Mouse (Mus musculus): ENCODE results near the gene Tmc2.

The Tmc2 gene

DNA sequence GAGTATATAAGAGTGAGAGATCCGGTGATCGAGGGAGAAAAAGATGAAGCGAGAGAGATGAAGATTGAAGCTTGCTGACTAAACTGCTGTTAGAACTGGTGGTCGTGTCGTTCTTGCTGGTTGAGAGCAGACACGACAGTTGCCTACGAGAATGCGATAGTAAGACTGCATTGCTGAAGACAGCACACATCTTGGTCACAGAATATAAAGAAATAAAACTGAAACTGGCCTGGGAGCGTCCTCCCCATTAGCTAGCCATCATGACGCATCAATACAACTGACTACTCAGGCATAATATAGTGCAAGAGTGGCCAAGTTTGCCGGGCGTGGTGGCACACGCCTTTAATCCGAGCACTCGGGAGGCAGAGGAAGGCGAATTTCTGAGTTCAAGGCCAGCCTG is at the start of gene Tmc2:
Gene Tmc2 (plus strand): TSS at position 301 of the 400 bp plus-strand sequence.
- no peak for DNase-seq (ENCODE audit: extremely low spot score)

DNA sequence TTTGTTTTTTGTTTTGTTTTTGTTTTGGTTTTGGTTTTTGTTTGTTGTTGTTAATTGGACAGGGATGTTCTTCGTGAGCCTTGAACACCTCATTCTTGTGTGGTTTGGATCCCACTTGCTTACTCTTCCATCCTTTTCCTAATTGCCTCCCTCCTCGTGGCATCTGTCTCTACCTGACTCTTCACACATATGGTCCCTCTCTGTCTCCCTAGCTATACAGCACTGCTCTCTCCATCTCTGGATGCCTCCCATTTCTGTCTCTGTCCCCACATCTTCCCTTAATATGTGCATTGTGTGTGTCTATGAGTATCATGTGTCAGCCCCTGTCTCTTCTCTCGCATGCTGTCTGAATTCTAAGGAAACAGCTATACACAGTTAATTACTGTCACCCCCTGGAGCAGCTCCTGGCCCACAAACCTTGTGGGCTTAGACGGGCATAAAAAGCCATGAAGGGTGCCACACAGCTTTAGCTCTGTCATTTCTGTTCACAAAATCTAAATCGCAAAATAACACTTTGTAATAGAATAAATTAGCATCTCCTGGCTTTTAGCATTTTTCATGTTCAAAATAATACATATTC is 48.8 kb upstream of the Tmc2 start:
- no peak for DNase-seq (ENCODE audit: extremely low spot score)

DNA sequence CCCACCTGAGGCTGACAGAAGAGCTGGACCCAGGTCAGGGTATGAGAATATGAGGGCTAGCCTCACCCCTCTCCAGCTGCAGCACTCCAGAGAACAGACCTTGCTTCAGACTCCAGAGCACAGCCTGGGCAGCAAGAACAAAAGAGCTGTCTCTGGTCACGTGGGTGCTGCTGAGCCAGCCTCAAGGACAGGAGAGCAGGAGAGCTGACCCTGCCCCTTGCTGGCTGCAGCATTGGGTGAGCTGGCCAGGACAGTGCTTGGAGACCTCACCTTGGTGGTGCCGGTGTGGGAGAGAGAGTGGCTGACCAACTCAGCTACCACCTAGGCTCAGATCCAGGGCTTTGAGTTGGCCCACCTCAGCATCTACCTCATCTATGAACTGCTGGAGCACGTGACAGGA is 39.8 kb upstream of the Tmc2 start:
- DNase-seq (ENCODE audit: extremely low spot score): no peak

DNA sequence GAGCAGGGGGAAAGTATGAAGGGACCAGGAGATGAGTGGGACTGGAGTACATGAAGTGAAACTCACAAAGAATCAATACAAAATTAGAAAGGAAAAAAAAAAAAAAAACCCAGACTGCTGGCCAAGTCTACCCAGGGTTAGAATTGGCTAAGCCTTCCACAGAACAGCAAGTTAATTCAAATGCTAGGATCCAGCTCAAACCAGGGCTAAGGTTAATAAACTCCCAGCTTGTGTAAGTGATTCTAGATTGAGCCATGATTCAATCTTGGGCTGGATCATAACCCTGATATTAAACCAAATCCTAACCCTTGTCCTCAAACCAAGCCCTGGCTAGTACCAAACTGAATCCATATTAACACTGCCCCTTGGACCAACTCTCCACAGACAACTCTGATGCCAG is 39.1 kb upstream of the Tmc2 start:
- DNase-seq (ENCODE audit: extremely low spot score): no peak

DNA sequence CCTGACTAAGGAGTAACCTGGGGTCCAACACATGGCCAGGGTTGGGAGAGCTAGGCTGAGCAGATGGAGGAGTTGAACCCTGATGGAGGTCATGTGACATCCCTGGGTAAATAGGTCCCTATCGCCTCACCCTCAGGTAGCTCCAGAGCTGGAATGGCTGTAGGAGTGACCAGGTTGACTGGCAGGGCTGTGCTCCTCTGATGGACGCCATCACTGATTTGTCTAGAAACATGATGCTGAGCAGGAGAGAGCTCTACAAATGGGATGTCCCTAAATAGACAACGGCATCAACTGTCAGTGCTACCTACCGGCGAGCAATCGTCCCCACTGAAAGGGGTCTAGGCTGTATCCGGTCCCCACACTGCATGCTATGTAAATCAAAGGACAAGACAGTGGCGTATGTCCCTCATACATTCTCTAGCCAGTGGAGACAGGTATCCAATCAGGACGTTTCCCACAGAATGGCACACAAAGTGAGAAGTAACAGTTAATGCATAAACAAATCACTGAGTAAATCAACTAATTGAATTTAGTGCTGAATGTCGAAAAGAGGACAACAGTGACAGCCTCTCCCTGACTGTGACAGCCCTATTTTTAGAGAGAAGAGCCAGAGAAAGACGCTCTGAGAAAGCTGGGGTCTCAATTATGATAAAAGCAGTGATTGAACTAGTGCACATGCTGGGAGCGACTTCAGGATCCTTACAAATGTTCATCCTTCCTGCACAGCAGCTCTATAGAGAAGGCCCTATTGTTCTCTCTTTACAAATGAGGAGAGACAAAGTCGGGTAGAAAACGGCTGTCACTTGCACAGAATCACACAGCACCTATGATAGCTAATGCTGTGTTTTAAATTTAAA is 37.5 kb upstream of the Tmc2 start:
- no peak for DNase-seq (ENCODE audit: extremely low spot score)

DNA sequence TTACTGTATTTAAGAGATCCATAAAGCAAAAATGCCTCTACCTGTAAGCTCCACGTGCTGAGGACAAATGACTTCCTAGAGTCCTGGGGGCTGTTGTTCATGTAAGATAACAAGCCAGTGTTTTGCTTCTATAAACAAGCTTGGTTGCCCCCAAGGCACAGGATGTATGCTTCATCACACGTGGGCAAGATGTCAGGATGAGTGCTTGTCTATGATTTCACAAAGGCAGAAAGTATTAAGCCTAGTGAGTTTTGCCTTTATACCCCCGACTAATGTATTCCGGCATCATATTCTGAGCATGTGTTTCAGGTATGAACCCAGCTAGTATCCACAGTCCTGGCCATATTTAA is 36.9 kb upstream of the Tmc2 start:
- DNase-seq (ENCODE audit: extremely low spot score): no peak

DNA sequence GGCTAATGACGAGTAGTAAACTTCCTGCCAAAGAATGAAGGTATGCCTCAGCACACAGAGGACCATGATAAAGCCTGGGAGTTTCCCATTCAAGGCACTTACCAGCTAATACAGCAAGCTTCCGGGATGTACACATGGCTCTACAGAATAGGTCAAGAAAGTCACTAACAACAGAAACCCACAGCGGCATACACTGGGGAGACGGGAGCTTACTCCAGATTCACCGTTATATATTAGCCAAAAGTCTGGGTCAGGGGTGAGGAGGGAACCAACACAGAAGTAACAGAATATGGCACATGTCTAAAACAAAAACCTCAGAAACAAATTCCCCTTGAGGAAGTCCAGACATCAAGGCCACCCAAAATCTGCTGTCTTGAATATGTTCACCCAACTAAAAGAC is 32.3 kb upstream of the Tmc2 start:
- no peak for DNase-seq (ENCODE audit: extremely low spot score)

DNA sequence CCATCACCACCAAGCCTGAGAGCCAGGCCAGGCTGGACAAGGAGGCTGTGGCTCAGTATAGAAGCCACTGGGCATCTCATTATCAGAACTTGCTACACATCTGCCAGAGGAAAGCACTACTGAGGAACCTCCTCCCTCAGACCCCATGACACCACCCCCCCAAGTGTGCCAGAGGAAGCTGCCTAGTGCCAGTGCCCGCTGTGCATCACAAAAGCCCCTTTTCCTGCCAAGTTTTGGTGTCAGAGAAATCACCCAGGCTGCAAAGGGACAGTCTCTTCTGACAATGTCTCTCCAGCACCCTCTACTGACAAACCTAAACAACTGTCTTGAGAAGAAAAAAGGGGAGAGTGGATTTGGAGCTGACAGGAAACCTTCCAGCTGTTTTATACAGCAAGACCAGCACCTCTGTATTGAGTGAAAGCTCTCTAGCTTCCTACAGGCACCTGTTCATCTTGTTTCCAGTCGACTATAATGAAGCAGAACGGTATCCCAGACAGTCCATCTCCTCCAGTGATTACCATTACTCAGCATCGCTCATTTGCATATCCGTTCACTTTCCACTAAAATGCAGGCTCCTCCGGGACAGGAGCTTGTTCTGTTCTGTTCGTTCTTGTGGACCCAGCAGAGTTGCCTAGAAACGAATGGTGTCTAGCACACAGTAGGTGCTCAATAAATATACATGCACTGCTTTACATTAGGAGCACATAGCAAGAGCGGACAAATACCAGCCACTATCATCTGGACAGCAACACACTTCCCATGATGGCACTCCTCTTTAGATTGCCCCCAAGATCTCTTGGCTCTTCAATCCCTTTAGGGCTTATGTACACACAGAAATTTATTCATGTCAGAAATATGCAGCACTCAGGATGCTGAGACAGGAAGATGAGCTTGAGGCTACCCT is 28.4 kb upstream of the Tmc2 start:
- DNase-seq (ENCODE audit: extremely low spot score): peak; percentile 25

DNA sequence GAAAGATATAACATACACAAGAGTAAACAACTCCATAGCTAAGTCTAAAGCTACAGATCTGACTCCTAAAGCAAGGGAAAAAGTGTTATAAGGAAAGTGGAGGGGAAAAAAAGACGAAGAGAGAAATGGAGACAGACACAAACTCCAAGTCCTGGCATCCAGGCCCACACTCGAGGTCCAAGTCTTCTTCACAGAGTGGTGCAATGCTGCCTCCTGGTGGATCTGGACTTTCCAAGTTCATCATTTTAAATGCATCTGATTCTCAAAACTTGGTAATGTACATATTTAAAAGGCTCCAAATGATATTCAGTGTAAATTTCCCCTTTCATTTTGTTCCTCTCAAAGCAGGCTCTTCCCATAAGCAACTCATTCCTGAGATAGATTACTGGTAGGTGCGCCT is 27.1 kb upstream of the Tmc2 start:
- peak; percentile 36 for DNase-seq (ENCODE audit: extremely low spot score)

DNA sequence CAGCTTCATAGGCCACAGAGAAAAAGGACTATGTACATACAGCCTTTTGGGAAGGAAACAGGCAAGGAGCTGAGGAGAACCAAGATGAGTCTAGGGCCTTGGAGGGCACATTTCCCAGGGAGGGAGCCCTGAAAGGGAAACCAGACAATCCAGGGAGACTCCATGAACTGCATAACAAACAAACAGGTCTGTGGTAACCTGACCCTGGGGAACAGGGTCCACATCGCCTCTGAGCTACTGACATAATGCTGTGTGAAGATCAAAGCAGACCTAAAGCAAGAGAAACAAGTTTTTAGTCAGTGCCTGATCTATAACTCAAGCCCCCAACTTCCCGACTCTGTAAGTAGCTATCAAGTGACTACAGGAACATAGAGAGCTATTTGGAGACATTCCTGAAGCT is 23.3 kb upstream of the Tmc2 start:
- DNase-seq (ENCODE audit: extremely low spot score): no peak

DNA sequence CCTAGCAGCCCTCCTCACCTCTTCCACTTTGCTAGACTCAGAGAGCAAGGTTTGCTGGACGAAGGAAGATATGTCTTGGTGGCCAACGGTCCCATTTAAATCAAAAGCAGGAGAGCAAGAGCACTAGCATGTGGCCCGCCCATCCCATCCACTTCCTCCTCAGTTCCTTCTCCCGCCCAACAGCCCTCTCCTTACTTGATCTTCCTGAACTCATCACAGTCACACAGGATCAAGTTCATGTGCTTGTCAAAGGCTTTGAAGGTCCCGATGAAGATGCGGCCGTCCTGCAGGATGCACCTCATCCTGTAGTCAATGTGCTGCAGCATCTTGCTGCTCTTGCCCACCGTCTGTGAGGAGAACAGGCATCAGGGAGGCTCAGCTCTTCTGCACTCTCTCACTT is 18.2 kb upstream of the Tmc2 start:
- DNase-seq (ENCODE audit: extremely low spot score): no peak

DNA sequence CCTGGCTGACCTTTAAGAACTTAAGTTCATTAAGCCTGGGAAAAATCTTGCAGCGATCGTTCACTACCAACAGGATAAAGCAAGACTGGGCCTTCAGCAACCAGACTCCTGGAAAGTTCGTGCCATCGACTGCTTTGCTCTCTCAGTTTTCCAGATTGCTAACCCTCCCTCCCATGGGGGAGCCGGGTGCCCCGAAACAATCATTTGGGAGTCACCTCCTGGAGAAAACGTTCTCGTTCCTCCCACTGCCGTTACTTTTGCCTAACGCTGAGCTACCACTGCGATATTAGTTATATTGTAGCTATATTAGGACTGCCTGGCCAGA is 16.7 kb upstream of the Tmc2 start:
- DNase-seq (ENCODE audit: extremely low spot score): no peak

DNA sequence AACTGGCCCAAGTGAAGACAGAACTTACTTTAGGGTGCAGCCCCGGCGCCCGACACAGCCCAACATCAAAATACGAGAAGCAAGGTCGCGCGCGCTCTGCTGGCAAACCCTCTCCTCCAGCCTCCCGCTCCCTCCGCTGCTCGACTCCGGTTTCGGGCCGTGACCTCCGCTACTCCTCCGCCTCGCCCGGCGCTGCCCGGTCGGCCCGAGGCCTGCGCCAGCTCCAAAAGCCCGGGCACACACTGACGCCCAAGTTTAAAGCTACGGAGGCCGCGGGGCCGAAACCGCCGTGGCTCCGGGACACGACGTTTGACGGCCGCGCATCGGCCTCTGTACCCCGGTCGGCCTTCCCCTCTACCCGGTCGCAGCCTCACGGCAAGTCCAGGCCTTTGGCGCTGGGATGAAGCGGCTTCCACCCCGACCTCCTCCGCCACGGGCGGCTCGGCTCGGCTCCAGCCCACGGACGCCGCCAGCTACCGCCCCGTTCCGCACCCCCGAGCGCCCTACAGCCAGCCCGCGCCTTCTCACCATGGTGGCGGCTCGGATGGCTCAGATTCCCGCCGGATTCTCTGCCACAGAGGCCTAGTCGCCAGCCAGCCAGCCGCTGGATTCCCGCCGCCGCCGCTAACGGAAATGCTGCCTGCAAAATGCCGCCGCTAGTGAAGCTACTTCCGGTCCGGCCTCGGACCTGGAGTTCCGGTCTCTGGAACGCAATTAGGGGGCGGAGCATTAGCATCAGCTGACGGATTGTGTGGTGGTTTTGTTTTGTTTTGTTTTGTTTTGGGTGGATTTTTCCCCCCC is 16.1 kb upstream of the Tmc2 start, which contains the start of gene Snrpb:
Gene Snrpb (minus strand): TSS at position 698 of the 801 bp plus-strand sequence.
- peak; percentile 88 for DNase-seq (ENCODE audit: extremely low spot score)

DNA sequence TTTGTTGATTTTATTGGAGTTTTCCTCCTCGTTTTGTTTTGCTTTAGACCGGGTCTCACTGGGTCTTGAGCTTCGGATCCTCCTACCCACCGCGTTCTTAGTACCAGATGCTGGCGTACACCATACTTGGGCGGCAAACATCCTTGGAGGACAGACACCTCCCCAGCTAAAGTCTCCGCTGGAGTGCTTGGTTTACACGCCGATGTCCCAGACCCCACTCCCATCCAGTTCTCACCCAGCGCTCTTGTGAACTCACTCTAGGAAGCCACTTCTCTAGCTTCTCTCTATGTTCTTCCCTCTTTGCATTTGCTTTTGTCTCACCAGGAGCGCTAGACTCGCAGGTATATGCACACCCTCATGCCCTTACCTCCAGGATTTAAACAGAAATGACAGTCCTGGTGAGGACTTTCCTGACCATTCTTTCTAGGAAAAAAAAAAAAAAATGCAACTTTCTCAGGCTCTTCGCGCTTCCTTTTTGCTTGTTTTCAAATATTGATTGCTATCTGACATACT is 15.4 kb upstream of the Tmc2 start:
- no peak for DNase-seq (ENCODE audit: extremely low spot score)

DNA sequence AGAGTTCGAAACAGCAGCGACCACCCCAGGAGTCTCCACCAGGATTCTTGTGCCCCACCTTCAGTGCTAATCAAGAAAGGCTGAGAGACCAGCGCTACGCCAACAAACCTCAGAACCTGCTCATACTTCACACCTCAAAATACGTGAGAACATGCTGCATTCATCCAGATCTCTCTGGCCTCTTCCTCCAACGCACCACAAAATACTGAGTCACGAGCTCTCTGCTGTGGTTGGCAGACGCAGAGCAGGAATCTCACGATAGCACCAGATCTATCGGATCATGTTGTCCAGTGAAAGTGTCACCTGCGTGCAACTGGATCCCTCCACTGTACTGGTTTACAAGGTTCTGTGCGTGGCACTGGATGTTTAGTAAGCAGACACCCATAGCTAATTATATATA is 6.6 kb upstream of the Tmc2 start:
- DNase-seq (ENCODE audit: extremely low spot score): no peak

DNA sequence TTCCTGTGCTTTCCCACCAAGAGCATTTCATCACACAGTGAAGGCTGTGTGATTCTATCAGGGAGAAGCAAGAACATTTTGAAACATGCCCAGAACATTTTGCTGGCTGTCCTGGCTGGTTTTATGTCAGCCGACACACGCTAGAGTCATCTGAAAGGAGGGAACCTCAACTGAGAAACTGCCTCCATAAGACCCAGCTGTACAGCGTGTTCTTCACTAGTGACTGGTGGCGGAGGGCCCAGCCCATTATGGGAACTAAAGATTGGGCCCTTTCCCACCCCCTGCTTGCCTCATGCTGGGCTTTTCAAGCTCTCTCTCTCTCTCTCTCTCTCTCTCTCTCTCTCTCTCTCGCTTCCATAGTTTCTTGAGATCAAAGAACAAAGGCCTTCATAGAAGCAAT is 6.0 kb downstream of the Tmc2 start:
- DNase-seq (ENCODE audit: extremely low spot score): no peak

DNA sequence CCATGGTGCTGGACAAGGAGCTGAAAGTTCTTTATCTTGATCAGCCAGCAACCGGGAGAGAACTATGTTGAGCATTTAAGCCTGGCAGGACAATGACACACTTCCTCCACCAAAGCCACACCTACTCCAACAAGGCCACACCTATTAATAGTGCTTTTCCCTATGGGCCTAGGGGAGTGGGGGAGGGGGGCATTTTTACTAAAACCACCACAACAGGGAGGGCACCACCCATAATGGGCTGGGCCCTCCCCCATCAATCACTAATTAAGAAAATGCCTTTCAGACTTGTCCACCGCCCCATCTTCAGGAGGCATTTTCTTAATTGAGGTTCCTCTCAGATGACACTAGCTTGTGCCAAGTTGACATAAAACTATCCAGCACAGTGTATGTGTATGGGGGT is 12.4 kb downstream of the Tmc2 start:
- no peak for DNase-seq (ENCODE audit: extremely low spot score)

DNA sequence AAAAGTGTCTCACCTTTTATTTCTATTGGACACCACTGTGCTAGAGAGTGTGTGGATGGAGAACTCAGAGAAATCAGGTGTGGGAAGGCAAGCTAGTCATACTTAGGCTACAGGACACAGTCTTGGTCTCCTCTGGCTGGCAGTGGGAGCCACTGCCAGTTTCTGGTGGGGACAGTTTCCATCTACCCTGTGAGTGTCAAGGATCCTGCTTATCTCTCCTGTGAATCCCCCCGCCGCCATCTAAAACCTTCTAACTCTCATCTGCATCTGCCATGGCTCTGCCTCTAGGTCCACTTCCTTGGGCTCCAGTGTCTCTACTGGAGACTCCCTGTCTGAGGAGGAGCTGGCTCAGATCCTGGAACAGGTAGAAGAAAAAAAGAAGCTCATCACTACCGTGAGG is 13.0 kb downstream of the Tmc2 start:
- DNase-seq (ENCODE audit: extremely low spot score): no peak

DNA sequence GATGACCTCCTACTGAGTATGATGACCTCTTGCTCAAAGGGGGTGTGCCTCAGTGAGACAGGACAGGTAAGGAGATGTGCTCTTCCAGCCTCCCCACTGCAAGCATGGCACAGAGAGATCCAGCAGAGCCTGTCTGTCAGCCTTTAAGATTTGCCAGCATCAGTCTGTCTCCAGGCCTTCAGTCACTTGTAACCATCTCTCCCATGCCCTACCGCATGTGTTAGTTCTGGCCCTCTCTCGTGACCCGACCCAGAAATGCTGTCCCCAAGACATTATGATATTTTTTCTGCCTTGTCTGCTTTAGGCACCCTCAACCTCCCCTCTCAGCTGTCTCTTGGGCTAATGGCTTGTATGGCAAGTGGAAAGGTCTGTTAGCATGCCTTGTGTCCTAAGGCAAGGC is 14.6 kb downstream of the Tmc2 start:
- no peak for DNase-seq (ENCODE audit: extremely low spot score)

DNA sequence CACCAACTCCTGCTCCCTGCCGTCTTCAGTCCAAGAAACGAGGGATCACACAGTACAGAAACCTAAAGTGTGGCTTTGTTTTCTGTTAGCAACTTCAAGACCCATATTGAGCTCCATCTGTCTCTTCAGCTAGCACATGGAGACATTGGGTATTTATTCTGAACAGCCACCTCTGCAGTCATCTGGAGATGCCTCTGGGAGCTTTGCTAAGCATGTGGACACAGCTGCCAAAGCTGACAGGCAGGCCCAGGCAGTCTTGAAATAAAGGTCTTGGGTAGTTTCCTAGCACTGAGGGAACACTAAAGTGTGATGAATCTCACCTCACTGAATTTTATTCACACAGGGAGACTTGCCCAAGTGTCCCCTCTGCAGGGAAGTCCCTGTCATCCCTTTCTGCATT is 16.6 kb downstream of the Tmc2 start:
- DNase-seq (ENCODE audit: extremely low spot score): no peak

DNA sequence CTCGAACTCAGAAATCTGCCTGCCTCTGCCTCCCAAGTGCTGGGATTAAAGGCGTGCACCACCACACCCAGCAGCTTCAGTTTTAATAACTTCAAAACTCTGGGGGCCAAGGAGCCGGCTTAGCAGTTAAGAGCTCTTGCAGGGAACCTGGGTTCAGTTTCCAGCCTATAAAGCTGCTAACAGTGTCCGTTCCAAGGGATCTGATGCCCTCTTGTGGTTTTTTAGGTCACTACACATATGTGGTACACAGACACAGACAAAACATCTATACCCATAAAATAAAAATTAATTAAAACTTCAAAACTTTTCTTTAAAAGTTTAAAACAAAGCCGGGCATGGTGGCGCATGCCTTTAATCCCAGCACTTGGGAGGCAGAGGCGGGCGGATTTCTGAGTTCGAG is 51.9 kb downstream of the Tmc2 start:
- DNase-seq (ENCODE audit: extremely low spot score): peak; percentile 42

DNA sequence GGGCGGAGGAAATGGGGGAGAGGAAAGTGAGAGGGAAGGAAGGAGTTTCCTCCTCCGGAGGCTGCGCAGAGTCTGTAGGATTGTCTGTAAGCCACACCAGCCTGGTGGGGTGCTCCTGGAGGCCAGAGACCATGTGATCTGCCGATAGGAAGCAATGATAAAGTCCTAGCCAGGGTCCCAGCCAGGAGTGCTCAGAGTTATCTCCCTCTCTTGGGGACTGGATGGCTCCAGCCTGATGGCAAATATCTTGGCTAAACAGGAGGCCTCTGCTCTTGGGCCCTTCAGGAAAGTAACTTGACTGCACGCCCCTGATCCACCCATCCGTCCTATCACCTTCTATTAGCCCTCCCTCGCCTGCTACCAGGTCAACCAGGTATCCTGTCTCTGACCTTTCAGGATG is 53.2 kb downstream of the Tmc2 start:
- no peak for DNase-seq (ENCODE audit: extremely low spot score)
